Mouse (Mus musculus): ENCODE results near the gene Gm47985.

GRCm38 (mm10) chr1:151166031-151166430, 16.3 kb upstream of the Gm47985 start:
- no peak for TF ChIP-seq CTCF (IDR thresholded peaks at IDR 0.05; ENCODE audit: borderline replicate concordance, insufficient read depth, low read depth, low read length)
- no peak for TF ChIP-seq POLR2A (IDR thresholded peaks at IDR 0.05; ENCODE audit: borderline replicate concordance, insufficient read depth, low read length)
